27 mouse cellular contexts compared by ENCODE assay signal in the genomic region with DNA sequence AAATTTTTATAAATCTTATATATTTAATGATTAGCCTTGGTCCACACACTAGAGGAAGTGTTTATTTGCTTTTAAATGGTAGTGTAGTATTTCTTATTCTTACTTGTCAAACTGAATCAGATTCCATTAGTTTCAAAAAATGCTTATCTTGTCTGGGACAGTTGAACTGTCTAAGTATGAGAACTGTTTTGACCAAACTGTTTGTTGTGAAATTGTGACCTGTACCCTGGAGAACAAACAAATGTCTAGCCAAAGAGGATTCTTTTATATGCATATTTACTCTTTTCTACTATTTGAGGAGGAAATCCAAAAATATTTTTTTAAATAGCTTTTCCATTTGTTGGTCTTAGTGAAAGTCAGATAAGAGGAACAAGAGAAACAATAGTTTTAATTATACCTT.
"Had no signal": no experiment of that assay in that cellular context is flagged by ENCODE, and none has a peak within 500 bp of the region (broad histone marks: within the 10 kb centered on the region; RNA-seq: fewer than 3 reads in every experiment).

No protein-coding gene starts in this region.

- ATAC-seq: forebrain, embryonic 13.5 days; forebrain, embryonic 14.5 days; forebrain, embryonic 15.5 days; forebrain, embryonic 16.5 days; forebrain, postnatal 0 days had no signal

- DNase-seq: cerebellum, adult 2 months; cerebellum, adult 8-10 months; cerebellum, adult 9-10 months; cerebellum, adult 9-11 months; cerebellum, postnatal 10 days; cerebellum, postnatal 14 days; cerebellum, postnatal 25 days; cerebellum, postnatal 36 days; embryo, embryonic 11 days; forebrain, postnatal 0 days; gastrocnemius, postnatal 10 days; gastrocnemius, postnatal 14 days; gastrocnemius, postnatal 36 days; heart, adult 11 months; heart, adult 18-20 months; heart, adult 2 months had no signal

- H3K27ac ChIP-seq: embryonic facial prominence, embryonic 10.5 days; embryonic facial prominence, embryonic 12.5 days; embryonic facial prominence, embryonic 13.5 days; embryonic facial prominence, embryonic 15.5 days; forebrain, embryonic 10.5 days; forebrain, embryonic 12.5 days; forebrain, embryonic 13.5 days; forebrain, embryonic 15.5 days; heart, adult 2 months had no signal

- H3K9me3 ChIP-seq: embryonic facial prominence, embryonic 10.5 days; embryonic facial prominence, embryonic 12.5 days; embryonic facial prominence, embryonic 13.5 days; embryonic facial prominence, embryonic 15.5 days; forebrain, embryonic 10.5 days; forebrain, embryonic 12.5 days; forebrain, embryonic 13.5 days; forebrain, embryonic 15.5 days had no signal

- H3K4me2 ChIP-seq: embryonic facial prominence, embryonic 12.5 days; embryonic facial prominence, embryonic 13.5 days; embryonic facial prominence, embryonic 15.5 days; forebrain, embryonic 12.5 days; forebrain, embryonic 13.5 days; forebrain, embryonic 15.5 days had no signal

- H3K4me1 ChIP-seq: embryonic facial prominence, embryonic 10.5 days; embryonic facial prominence, embryonic 12.5 days; embryonic facial prominence, embryonic 13.5 days; embryonic facial prominence, embryonic 15.5 days; forebrain, embryonic 10.5 days; forebrain, embryonic 12.5 days; forebrain, embryonic 13.5 days; forebrain, embryonic 15.5 days had no signal

- H3K9ac ChIP-seq: embryonic facial prominence, embryonic 12.5 days; embryonic facial prominence, embryonic 13.5 days; embryonic facial prominence, embryonic 15.5 days; forebrain, embryonic 12.5 days; forebrain, embryonic 13.5 days; forebrain, embryonic 15.5 days; forebrain, postnatal 0 days had no signal

- H3K4me3 ChIP-seq: embryonic facial prominence, embryonic 10.5 days; embryonic facial prominence, embryonic 12.5 days; embryonic facial prominence, embryonic 13.5 days; embryonic facial prominence, embryonic 15.5 days; erythroblast, embryonic 14.5 days; forebrain, embryonic 10.5 days; forebrain, embryonic 12.5 days; forebrain, embryonic 13.5 days; forebrain, embryonic 15.5 days; heart, adult 2 months had no signal

- H3K27me3 ChIP-seq: embryonic facial prominence, embryonic 12.5 days; embryonic facial prominence, embryonic 13.5 days; embryonic facial prominence, embryonic 15.5 days; forebrain, embryonic 12.5 days; forebrain, embryonic 13.5 days; forebrain, embryonic 15.5 days had no signal
